Mouse (Mus musculus) liver, adult (tissue): ENCODE data around the gene Tspan3.

Experiments used
- GATA4 ChIP-seq: IDR thresholded peaks from 2 replicates; pipeline ENCODE4 v1.6.1; 2014; ENCODE audit warnings: mild to moderate bottlenecking, low read length; ENCODE audit not compliant: insufficient replicate concordance

Tspan3 gene

GRCm38 (mm10) chr9:56177354-56177753, 12.1 kb upstream of the Tspan3 start:
- no peak for TF ChIP-seq GATA4

- no peak for TF ChIP-seq GATA4
Observed at GRCm38 (mm10) chr9:56175316-56175715, 10.0 kb upstream of the Tspan3 start.

- TF ChIP-seq GATA4: no peak
Observed at GRCm38 (mm10) chr9:56167690-56168089, 2.4 kb upstream of the Tspan3 start.

GRCm38 (mm10) chr9:56166161-56166560, 884 bp upstream of the Tspan3 start:
- TF ChIP-seq GATA4: no peak

- no peak for TF ChIP-seq GATA4
Observed at GRCm38 (mm10) chr9:56160341-56161141, 4.7 kb downstream of the Tspan3 start.

- TF ChIP-seq GATA4: no peak
Observed at GRCm38 (mm10) chr9:56159456-56159855, 5.8 kb downstream of the Tspan3 start.

GRCm38 (mm10) chr9:56158077-56158476, 7.2 kb downstream of the Tspan3 start:
- no peak for TF ChIP-seq GATA4

- no peak for TF ChIP-seq GATA4
Observed at GRCm38 (mm10) chr9:56154572-56154971, 10.7 kb downstream of the Tspan3 start.

- TF ChIP-seq GATA4: no peak
Observed at GRCm38 (mm10) chr9:56152482-56153007, 12.7 kb downstream of the Tspan3 start.

GRCm38 (mm10) chr9:56151745-56152481, 13.4 kb downstream of the Tspan3 start:
- no peak for TF ChIP-seq GATA4

GRCm38 (mm10) chr9:56146326-56146923, 18.9 kb downstream of the Tspan3 start:
- no peak for TF ChIP-seq GATA4

GRCm38 (mm10) chr9:56144366-56145003, 20.8 kb downstream of the Tspan3 start:
- no peak for TF ChIP-seq GATA4

GRCm38 (mm10) chr9:56141776-56142175, 23.5 kb downstream of the Tspan3 start:
- no peak for TF ChIP-seq GATA4

- TF ChIP-seq GATA4: no peak
Observed at GRCm38 (mm10) chr9:56135590-56136197, 29.6 kb downstream of the Tspan3 start.

- no peak for TF ChIP-seq GATA4
Observed at GRCm38 (mm10) chr9:56134614-56135013, 30.7 kb downstream of the Tspan3 start.
